Mouse (Mus musculus): Measurements from ENCODE around the gene Adamts16.

GRCm38 (mm10) chr13:70762586-70762985 is 79.0 kb downstream of the Adamts16 start:
- TF ChIP-seq POLR2A (IDR thresholded peaks at IDR 0.05; ENCODE audit: insufficient read depth, low read length) (no peak), CTCF (IDR thresholded peaks at IDR 0.05; ENCODE audit: low read depth, low read length) (no peak), EP300 (IDR thresholded peaks at IDR 0.05; ENCODE audit: insufficient read depth, low read depth, low read length) (no peak)
